ENCODE assay signal across 10 mouse cellular contexts in the genomic region with DNA sequence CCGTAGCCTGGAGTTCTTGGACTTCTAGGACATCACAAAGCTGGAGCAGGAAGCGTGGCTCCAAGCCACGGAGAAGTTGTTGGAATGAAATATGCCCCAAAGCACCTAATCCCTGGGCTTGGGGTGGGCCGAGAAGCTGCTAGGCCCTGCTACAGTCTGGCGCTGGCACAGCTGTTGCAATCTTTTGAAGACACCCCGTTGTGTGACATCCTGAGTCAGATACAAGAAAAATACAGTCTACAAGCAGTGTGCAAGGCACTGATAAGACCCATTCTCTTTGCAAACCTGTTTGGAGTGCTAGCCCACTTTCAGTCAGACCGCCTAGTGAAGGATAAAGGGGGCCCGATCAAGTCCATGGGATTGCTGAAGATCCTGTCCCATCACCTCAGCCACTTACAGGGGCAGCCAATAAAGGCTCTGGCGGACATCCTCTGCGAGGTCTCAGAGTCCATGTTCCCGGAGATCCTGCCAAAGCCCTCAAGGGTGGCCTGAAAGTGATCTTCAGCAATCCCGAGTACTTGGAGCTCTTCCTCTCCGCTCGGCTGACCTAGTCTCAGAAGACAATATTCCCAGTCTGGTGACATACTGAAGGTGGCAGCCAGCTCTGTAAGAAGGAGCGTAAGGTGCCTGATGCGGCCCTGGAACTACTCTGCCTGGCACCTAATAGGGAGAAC.
"Had no signal": no experiment of that assay in that cellular context is flagged by ENCODE, and none has a peak within 500 bp of the region (broad histone marks: within the 10 kb centered on the region; RNA-seq: fewer than 3 reads in every experiment).

No protein-coding gene starts in this region.

- H3K4me2 ChIP-seq: intestine, embryonic 15.5 days; midbrain, embryonic 13.5 days had no signal

- H3K4me3 ChIP-seq: intestine, embryonic 15.5 days; limb, embryonic 10.5 days; megakaryocyte, embryonic 14.5 days; midbrain, embryonic 13.5 days had no signal

- DNase-seq: kidney, adult 18-20 months; kidney, postnatal 10 days; lung, adult 2 months; lung, postnatal 36 days; right cerebral cortex, postnatal 14 days had no signal

- H3K27ac ChIP-seq: intestine, embryonic 15.5 days; limb, embryonic 10.5 days; midbrain, embryonic 13.5 days had no signal

- H3K27me3 ChIP-seq: intestine, embryonic 15.5 days; midbrain, embryonic 13.5 days had no signal

- H3K4me1 ChIP-seq: intestine, embryonic 15.5 days; limb, embryonic 10.5 days; megakaryocyte, embryonic 14.5 days; midbrain, embryonic 13.5 days had no signal

- H3K9me3 ChIP-seq: intestine, embryonic 15.5 days; limb, embryonic 10.5 days; megakaryocyte, embryonic 14.5 days; midbrain, embryonic 13.5 days had no signal

- H3K9ac ChIP-seq: intestine, embryonic 15.5 days; midbrain, embryonic 13.5 days had no signal

- H3K36me3 ChIP-seq: intestine, embryonic 15.5 days; limb, embryonic 10.5 days; midbrain, embryonic 13.5 days had no signal

- ATAC-seq: intestine, embryonic 15.5 days; lung, postnatal 0 days; midbrain, embryonic 13.5 days had no signal
